Comparison of ENCODE assay signal across 8 mouse cellular contexts in genomic region chr12:77240839-77241238, GRCm38 (mm10). TPM values are rescaled to one million over a fixed set of nuclear protein-coding genes. Genes with fewer than 3 reads are reported as not detected.
DNase-seq lines count a peak whose midpoint lies in the region; TF ChIP-seq lines count a peak whose summit lies in the region.

No protein-coding gene starts in this region.

- H3K27me3 ChIP-seq in spleen, adult 2 months (ENCODE audit: control insufficient read depth, insufficient read depth, low read length), result no peaks in the 10 kb centered on the region

- H3K4me1 ChIP-seq in spleen, adult 2 months (ENCODE audit: control insufficient read depth, insufficient read depth, insufficient read length), result peaks cover 3% of the 10 kb centered on the region; the same call in 1 of the 2 replicates

- H3K4me3 ChIP-seq in spleen, adult 2 months (ENCODE audit: extremely low read depth, insufficient read depth, insufficient read length), result no peak overlapping the region

- WGBS in spleen, adult 2 months, result 19% methylated on average over 1 of the region's 1 CpGs

- peak; percentile 13 for DNase-seq in heart, adult 8-10 months (ENCODE audit: low spot score)
- no peak for DNase-seq in heart, adult 9 months (ENCODE audit: low spot score in 2 of 2)
- DNase-seq in spleen, adult 2 months (ENCODE audit: low read depth in 1 of 2, low spot score in 2 of 2), result peak; percentile 26 to 43
- DNase-seq in spleen, adult 12 weeks (ENCODE audit: low spot score), result no peak
- peak; percentile 4 for DNase-seq in forelimb bud, embryonic 11.5 days (ENCODE audit: low read depth, low spot score)
- peak; percentile 37 for DNase-seq in thymus, postnatal 25 days
- DNase-seq in gastrocnemius, adult 8-10 months (ENCODE audit: low spot score in 2 of 2), result no peak
- DNase-seq in left cerebral cortex, adult 18-20 months (ENCODE audit: low spot score in 2 of 2), result no peak

- no peaks in the 10 kb centered on the region for H3K36me3 ChIP-seq in spleen, adult 2 months (ENCODE audit: control insufficient read depth, insufficient read depth, low read length)

- no peak for TF ChIP-seq POLR2A in spleen, adult 2 months (IDR thresholded peaks at IDR 0.05; ENCODE audit: low read depth, low read length)

- TF ChIP-seq CTCF in spleen, adult 2 months (IDR thresholded peaks at IDR 0.05; ENCODE audit: extremely low read depth, insufficient read depth, insufficient read length, insufficient replicate concordance), result no peak

- no peak overlapping the region for H3K27ac ChIP-seq in spleen, adult 2 months (ENCODE audit: insufficient read depth, low read length)

RNA-seq across cellular contexts. Expression of gene Fut8, which starts 2.9 kb away (rescaled TPM):
- total RNA-seq in heart, adult 8-10 months (2022), result 10 to 100 TPM; 14.3 to 16.8 (median 15.6) TPM
- 4.0 and 4.2 TPM in 2 replicates for polyA plus RNA-seq in spleen, adult 2 months (2012; rRNA removed)
- 10 to 100 TPM; 16.9 to 22.7 (median 18.7) TPM for total RNA-seq in gastrocnemius, adult 8-10 months (2022)
- total RNA-seq in left cerebral cortex, adult 18-20 months (2021), result 10 to 100 TPM; 53.3 to 59.8 TPM

Comparison
In these comparisons a context has a peak if more than half of its experiments do, and no peak if none do; other contexts are left out.
1. DNase-seq: peak in heart, adult 8-10 months (single experiment), spleen, adult 2 months (2 of 2), forelimb bud, embryonic 11.5 days (single experiment) and thymus, postnatal 25 days (single experiment); none in heart, adult 9 months (0 of 2), spleen, adult 12 weeks (single experiment), gastrocnemius, adult 8-10 months (0 of 2) and left cerebral cortex, adult 18-20 months (0 of 2).